Mouse (Mus musculus) CH12.LX (cell line): Measurements from ENCODE around the gene Zfp800.

ENCODE experiments used
- CTCF ChIP-seq, 2 experiments: IDR thresholded peaks in 1 of 2; conservative IDR thresholded peaks in 1 of 2; 2 replicates each; pipeline ENCODE4 v1.5.1; 2011 to 2012; ENCODE audit warnings: low read depth in 2 of 2, low read length in 2 of 2, improper control_type of control experiment in 1 of 2, inconsistent platforms in 1 of 2, mild to moderate bottlenecking in 1 of 2, moderate library complexity in 1 of 2
- POLR2A ChIP-seq: IDR thresholded peaks from 2 replicates; pipeline ENCODE4 v1.6.1; 2011; ENCODE audit warnings: low read depth, mild to moderate bottlenecking, improper control_type of control experiment, low read length

GRCm38 (mm10) chr6:28396853-28397457 lies 850 bp downstream of the Zfp800 start:
- TF ChIP-seq CTCF (conservative IDR thresholded peaks at IDR 0.05 in 1 of 2, IDR thresholded peaks at IDR 0.05 in 1 of 2; ENCODE audit: low read depth in 2 of 2, low read length in 2 of 2) (no peak), POLR2A (no peak)
